Mouse (Mus musculus) embryonic facial prominence, embryonic 14.5 days (tissue): ENCODE measurements around the gene Cd160. TPM values are rescaled to one million over a fixed set of nuclear protein-coding genes. Genes with fewer than 3 reads are reported as not detected.

Experiments used
- ATAC-seq: fragments of 200-750 bp; cut with Nextera tagmentation; 2 replicates; pipeline ENCODE4 v1.8.0; 2017; ENCODE audit warnings: low read depth, moderate number of reproducible peaks, moderate TSS enrichment
- DNase-seq: peaks from one replicate; pipeline ENCODE4 v3.0.0-alpha.2; 2015; ENCODE audit warnings: low spot score
- H3K27ac ChIP-seq: fragments of 300-500 bp; sonication (generic); replicated peaks from 2 replicates; pipeline ENCODE4 v1.5.1; 2014; ENCODE audit warnings: low read depth, mild to moderate bottlenecking, low read length, moderate library complexity
- H3K27me3 ChIP-seq: fragments of 300-500 bp; sonication (generic); replicated peaks from 2 replicates; pipeline ENCODE4 v1.6.1; 2014; ENCODE audit warnings: low read length; ENCODE audit not compliant: control insufficient read depth, insufficient read depth
- H3K36me3 ChIP-seq: fragments of 300-500 bp; sonication (generic); 2 replicates; pipeline ENCODE4 v1.6.1; 2014; ENCODE audit warnings: low read length, mixed read lengths; ENCODE audit not compliant: control insufficient read depth, insufficient read depth
- H3K4me1 ChIP-seq: fragments of 300-500 bp; sonication (generic); 2 replicates; pipeline ENCODE4 v1.6.1; 2014; ENCODE audit warnings: antibody characterized with exemption, low read length; ENCODE audit not compliant: control insufficient read depth, insufficient read depth
- H3K4me2 ChIP-seq: fragments of 300-500 bp; sonication (generic); 2 replicates; pipeline ENCODE4 v1.6.1; 2014; ENCODE audit warnings: low read depth, mild to moderate bottlenecking, low read length, moderate library complexity, mixed read lengths
- H3K4me3 ChIP-seq: fragments of 300-500 bp; sonication (generic); 2 replicates; pipeline ENCODE4 v1.5.1; 2014; ENCODE audit warnings: low read depth, mild to moderate bottlenecking, low read length
- H3K9ac ChIP-seq: fragments of 300-500 bp; sonication (generic); 2 replicates; pipeline ENCODE4 v1.6.1; 2014; ENCODE audit warnings: low read depth, mild to moderate bottlenecking, low read length, moderate library complexity, mixed read lengths
- H3K9me3 ChIP-seq: fragments of 300-500 bp; sonication (generic); 2 replicates; pipeline ENCODE4 v1.6.1; 2016; ENCODE audit warnings: low read length; ENCODE audit not compliant: control insufficient read depth
- WGBS: fragments of 180-500 bp; shearing (Covaris S2); extraction: QIAGEN DNeasy Blood & Tissue Kit; methylation state at CpG from one replicate; pipeline ENCODE4 v1.1.7; 2014; 5-methylcytosine and 5-hydroxymethylcytosine counted together
- polyA plus RNA-seq: library from polyadenylated mRNA; unstranded; fragments of >200 nt; fragmentation: Nextera tagmentation; extraction: Ambion mirVana; gene quantifications from 2 replicates; pipeline ENCODE4 v1.2.1, GENCODE M21; 2014

Gene Cd160
- polyA plus RNA-seq, 1 experiment from 2014 or later, result 0.24 TPM

DNA sequence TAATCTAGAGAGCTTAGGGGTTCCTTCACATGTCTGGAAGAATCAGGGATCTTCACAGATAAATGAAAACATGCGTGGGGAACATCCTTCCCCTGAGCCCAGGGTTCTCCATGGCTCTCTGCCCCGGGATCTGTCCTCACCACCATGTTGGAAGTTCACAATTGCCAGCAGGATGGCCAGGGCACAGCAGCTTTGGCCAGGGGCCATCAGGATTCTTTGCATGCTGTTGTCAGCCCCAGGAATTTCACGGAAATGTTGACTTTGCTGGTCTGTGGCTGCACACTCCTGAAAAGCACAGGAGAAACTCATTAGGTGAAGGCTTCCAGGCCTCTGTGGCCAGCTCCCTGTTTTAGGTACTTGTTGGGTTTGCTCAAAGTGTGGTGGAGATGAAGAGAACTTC lies 20.5 kb downstream of the Cd160 start:
- 64% methylated on average over 3 of the region's 3 CpGs for WGBS
- no peak overlapping the region for H3K27ac ChIP-seq
- no peak overlapping the region for H3K4me3 ChIP-seq
- no peaks in the 10 kb centered on the region for H3K27me3 ChIP-seq
- no peak overlapping the region for H3K4me2 ChIP-seq
- no peak overlapping the region for H3K9ac ChIP-seq
- no peaks in the 10 kb centered on the region for H3K4me1 ChIP-seq
- DNase-seq (no peak), ATAC-seq (no peak)
- no peaks in the 10 kb centered on the region for H3K36me3 ChIP-seq
- 0 out of 2 replicates have a peak, but pooled peaks cover 6% of the 10 kb centered on the region for H3K9me3 ChIP-seq

DNA sequence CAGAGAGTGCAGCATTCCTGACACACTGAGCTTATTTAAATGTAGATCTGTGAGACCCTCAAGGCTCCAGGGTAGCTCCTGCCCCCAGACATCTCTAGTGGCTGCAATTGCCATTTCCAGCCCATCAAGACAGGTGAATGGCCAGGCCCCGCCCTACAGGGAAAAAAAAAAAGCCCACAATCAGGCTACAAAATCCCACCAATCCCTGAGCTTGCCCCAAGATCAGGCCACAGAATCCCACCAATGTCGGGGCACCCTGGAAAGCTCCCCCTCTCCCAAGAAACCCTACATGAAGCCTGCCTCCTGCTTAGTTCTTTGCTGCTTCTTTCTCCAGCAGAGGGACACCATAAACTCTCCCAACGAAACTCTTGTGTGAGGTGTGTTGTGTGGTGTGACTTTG lies 21.0 kb downstream of the Cd160 start:
- no peaks in the 10 kb centered on the region for H3K27me3 ChIP-seq
- ATAC-seq (no peak), DNase-seq (no peak)
- no peaks in the 10 kb centered on the region for H3K36me3 ChIP-seq
- H3K4me1 ChIP-seq, result no peaks in the 10 kb centered on the region
- H3K4me2 ChIP-seq, result no peak overlapping the region
- H3K9me3 ChIP-seq, result 0 out of 2 replicates have a peak, but pooled peaks cover 6% of the 10 kb centered on the region
- no peak overlapping the region for H3K9ac ChIP-seq
- H3K4me3 ChIP-seq, result no peak overlapping the region
- WGBS, result 73% methylated on average over 3 of the region's 3 CpGs
- no peak overlapping the region for H3K27ac ChIP-seq

DNA sequence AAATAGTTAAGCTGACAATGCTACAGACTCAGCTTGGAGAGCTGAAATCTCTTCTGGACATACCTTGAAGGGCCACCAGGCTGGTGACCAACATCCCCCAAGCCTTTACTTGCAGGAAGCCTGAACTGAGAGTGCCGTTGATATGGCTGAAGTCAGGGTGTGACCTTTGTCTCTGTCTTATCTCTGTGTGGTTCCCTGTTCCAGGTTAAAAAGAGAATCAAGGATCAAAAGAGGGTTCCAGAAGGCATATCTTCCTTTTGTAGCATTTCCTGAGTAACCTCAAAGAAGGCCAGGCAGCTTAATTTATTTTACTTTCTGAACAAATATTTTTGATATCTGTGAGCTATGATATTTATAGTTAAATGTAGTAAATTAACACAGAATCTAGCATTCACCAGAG lies 26.9 kb downstream of the Cd160 start:
- Histone ChIP-seq H3K9me3 (0 out of 2 replicates have a peak, but pooled peaks cover 6% of the 10 kb centered on the region), H3K4me1 (no peaks in the 10 kb centered on the region), H3K4me3 (no peak overlapping the region), H3K36me3 (no peaks in the 10 kb centered on the region), H3K27me3 (no peaks in the 10 kb centered on the region), H3K4me2 (no peak overlapping the region), H3K27ac (no peak overlapping the region), H3K9ac (no peak overlapping the region)
- DNase-seq, result no peak
- ATAC-seq, result no peak
- 80% methylated on average over 1 of the region's 1 CpGs for WGBS

DNA sequence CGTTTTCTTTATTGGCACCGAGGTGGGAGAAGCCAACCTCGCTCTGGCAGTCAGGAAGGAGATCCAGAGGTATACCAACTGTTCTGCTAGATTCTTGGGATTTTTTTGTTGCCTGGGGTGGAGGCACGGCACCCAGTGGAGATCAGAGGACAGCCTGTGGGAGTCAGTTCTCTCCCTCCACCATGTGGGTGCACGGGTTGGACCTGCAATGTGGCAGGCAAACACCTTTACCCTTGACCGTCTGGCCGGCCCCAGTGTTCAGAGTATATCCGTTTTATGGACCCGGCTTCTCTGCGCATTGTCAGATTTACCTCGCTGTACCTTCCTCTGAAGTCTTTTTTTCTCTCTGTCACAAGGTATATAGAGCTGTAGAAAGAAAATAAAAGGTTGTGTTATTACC lies 28.9 kb downstream of the Cd160 start:
- ATAC-seq, result no peak
- WGBS, result 85% methylated on average over 11 of the region's 11 CpGs

DNA sequence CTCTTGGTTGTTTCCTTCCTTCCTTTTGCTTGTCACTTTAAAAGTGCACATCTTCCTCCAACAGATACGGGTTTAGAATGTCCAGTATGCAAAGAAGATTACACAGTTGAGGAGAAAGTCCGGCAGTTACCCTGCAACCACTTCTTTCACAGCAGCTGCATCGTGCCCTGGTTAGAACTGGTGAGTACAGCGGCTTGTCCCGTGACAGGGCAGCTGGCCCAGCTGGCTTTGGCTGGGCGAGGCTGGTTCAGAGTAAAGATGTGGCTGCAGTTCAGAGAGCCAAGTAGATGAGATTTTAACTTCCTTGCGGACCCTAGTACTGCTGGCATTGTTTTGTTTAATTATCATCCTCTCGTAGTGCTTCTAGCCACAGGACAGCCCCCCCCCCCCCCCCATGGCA lies 40.6 kb downstream of the Cd160 start:
- no peaks in the 10 kb centered on the region for H3K4me1 ChIP-seq
- peaks cover 56% of the 10 kb centered on the region for H3K36me3 ChIP-seq
- H3K27me3 ChIP-seq, result no peaks in the 10 kb centered on the region
- H3K9me3 ChIP-seq, result no peaks in the 10 kb centered on the region
- WGBS, result 81% methylated on average over 8 of the region's 8 CpGs
- H3K27ac ChIP-seq, result no peak overlapping the region
- no peak overlapping the region for H3K9ac ChIP-seq
- no peak for ATAC-seq
- no peak for DNase-seq
- H3K4me3 ChIP-seq, result no peak overlapping the region
- H3K4me2 ChIP-seq, result no peak overlapping the region

More for the DNA sequence above, 28.9 kb downstream of the Cd160 start:
- Histone ChIP-seq H3K4me1 (no peaks in the 10 kb centered on the region), H3K27me3 (no peaks in the 10 kb centered on the region), H3K4me2 (no peak overlapping the region), H3K36me3 (peaks cover 8% of the 10 kb centered on the region), H3K9me3 (0 out of 2 replicates have a peak, but pooled peaks cover 6% of the 10 kb centered on the region), H3K27ac (no peak overlapping the region), H3K9ac (no peak overlapping the region), H3K4me3 (no peak overlapping the region)
- DNase-seq, result no peak

DNA sequence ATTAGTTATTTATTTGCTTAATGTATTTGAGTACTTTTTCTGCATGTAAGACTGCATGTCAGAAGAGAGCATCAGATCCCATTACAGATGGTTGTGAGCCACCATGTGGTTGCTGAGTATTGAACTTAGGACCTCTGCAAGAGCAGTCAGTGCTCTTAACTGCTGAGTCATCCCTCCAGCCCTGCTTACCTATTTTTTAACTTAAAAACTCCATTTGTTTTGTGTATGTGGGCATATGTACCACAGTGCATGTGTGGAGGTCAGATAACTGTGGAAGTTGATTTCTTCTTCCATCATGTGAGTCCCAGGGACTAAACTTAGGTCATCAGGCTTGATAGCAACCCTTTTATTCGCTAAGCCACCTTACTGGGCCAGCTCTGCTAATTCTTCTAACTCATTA lies 41.4 kb downstream of the Cd160 start:
- no peaks in the 10 kb centered on the region for H3K27me3 ChIP-seq
- H3K4me1 ChIP-seq, result no peaks in the 10 kb centered on the region
- H3K9me3 ChIP-seq, result no peaks in the 10 kb centered on the region
- H3K27ac ChIP-seq, result no peak overlapping the region
- DNase-seq (no peak), ATAC-seq (no peak)
- 83% methylated on average over 1 of the region's 1 CpGs for WGBS
- no peak overlapping the region for H3K4me2 ChIP-seq
- H3K9ac ChIP-seq, result no peak overlapping the region
- H3K4me3 ChIP-seq, result no peak overlapping the region
- peaks cover 55% of the 10 kb centered on the region for H3K36me3 ChIP-seq

DNA sequence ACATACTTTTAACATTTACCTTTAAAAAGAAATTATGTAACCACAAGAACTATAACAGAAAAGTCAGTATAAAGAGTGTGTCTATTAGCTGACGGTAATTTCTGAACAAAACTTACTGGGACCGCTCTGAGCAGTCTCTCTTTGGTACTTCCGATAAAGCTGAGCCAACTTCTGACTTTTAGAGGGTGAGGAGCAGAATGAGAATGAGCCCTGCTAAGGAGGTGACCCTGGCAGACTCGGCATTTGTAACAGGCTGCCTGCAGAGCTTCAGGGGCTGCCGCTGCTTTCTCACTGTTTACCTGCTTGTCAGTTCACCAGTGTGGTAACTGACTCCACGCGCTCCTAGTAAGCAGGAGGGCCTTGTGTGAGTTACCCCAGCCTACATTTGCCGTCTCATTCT lies 46.9 kb downstream of the Cd160 start:
- H3K9ac ChIP-seq, result no peak overlapping the region
- ATAC-seq, result no peak

DNA sequence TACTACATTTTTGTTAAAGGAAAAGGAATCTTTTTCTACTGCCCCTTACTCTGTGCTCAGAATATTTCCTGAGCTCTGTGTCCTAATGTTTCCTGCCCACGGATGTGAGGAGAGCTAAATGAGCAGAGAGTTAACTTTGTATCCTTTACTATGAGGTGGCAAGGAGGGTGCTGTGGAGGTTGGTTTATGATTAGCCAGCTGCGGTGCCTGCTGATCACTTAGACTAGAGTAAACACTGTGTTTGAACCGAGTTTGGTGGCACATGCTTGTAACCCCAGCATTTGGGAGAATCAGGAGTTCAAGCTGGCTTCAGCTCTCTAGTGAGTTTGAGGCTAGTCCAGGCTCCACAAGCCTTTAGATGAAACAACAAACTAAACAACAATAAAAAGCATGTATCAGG lies 52.0 kb downstream of the Cd160 start:
- Histone ChIP-seq H3K4me2 (no peak overlapping the region), H3K4me1 (no peaks in the 10 kb centered on the region)
- 83% methylated on average over 3 of the region's 3 CpGs for WGBS

More for the DNA sequence above, 46.9 kb downstream of the Cd160 start:
- H3K4me3 ChIP-seq, result no peak overlapping the region
- no peaks in the 10 kb centered on the region for H3K4me1 ChIP-seq
- no peaks in the 10 kb centered on the region for H3K27me3 ChIP-seq
- 76% methylated on average over 8 of the region's 8 CpGs for WGBS
- DNase-seq, result no peak
- peaks cover 30% of the 10 kb centered on the region for H3K36me3 ChIP-seq
- H3K4me2 ChIP-seq, result no peak overlapping the region
- no peak overlapping the region for H3K27ac ChIP-seq
- no peaks in the 10 kb centered on the region for H3K9me3 ChIP-seq

DNA sequence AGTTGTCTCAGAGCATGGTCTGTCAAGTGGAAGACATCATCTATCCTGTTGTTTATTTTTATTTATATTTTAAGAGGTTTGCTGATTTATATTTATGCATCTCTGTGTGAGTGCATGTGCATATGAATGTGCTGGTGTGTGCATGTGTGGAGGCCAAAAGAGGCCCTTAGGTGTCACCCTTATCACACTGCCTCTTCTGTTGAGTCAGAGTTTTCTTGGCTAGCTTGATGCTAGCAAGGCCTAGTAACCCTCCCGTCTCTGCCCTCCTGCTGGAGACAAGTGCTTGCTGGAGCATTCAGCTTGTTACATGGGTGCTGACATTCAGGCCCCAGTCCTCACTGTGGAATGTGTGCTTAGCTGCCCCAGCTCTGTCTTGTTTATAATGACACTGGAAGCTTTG lies 56.2 kb downstream of the Cd160 start:
- WGBS, result 53% methylated on average over 1 of the region's 1 CpGs

More for the DNA sequence above, 52.0 kb downstream of the Cd160 start:
- ATAC-seq (no peak), DNase-seq (no peak)
- H3K9me3 ChIP-seq, result no peaks in the 10 kb centered on the region
- no peak overlapping the region for H3K4me3 ChIP-seq
- H3K36me3 ChIP-seq, result peaks cover 19% of the 10 kb centered on the region; the same call in 1 of the 2 replicates
- H3K27ac ChIP-seq, result no peak overlapping the region
- H3K27me3 ChIP-seq, result no peaks in the 10 kb centered on the region
- no peak overlapping the region for H3K9ac ChIP-seq

More for the DNA sequence above, 56.2 kb downstream of the Cd160 start:
- ATAC-seq, result no peak
- H3K4me2 ChIP-seq, result no peak overlapping the region
- H3K27ac ChIP-seq, result no peak overlapping the region
- peaks cover 15% of the 10 kb centered on the region; the same call in 1 of the 2 replicates for H3K36me3 ChIP-seq
- H3K27me3 ChIP-seq, result no peaks in the 10 kb centered on the region
- H3K9me3 ChIP-seq, result no peaks in the 10 kb centered on the region
- H3K4me3 ChIP-seq, result no peak overlapping the region
- DNase-seq, result no peak
- H3K4me1 ChIP-seq, result no peaks in the 10 kb centered on the region
- H3K9ac ChIP-seq, result no peak overlapping the region
